Mouse (Mus musculus) kidney, embryonic 16.5 days (tissue): Measurements from ENCODE around the gene Pbx4. TPM values are rescaled to one million over a fixed set of nuclear protein-coding genes. Genes with fewer than 3 reads are reported as not detected.

Experiments used
- ATAC-seq: fragments of 200-750 bp; cut with Nextera tagmentation; 2 replicates; pipeline ENCODE4 v1.8.0; 2017; ENCODE audit warnings: moderate TSS enrichment; ENCODE audit not compliant: low FRiP score, low TSS enrichment
- H3K27ac ChIP-seq: fragments of 300-500 bp; sonication (generic); 2 replicates; pipeline ENCODE4 v1.5.1; 2014; ENCODE audit warnings: low read length
- H3K27me3 ChIP-seq: fragments of 300-500 bp; sonication (generic); 2 replicates; pipeline ENCODE4 v1.6.1; 2014; ENCODE audit warnings: low read length, control low read depth, mixed read lengths; ENCODE audit not compliant: insufficient read depth
- H3K36me3 ChIP-seq: fragments of 300-500 bp; sonication (generic); 2 replicates; pipeline ENCODE4 v1.6.1; 2014; ENCODE audit warnings: low read length, control low read depth, mixed read lengths; ENCODE audit not compliant: insufficient read depth
- H3K4me1 ChIP-seq: fragments of 300-500 bp; sonication (generic); 2 replicates; pipeline ENCODE4 v1.6.1; 2014; ENCODE audit warnings: low read length, control low read depth, mixed read lengths; ENCODE audit not compliant: insufficient read depth
- H3K4me2 ChIP-seq: fragments of 300-500 bp; sonication (generic); replicated peaks from 2 replicates; pipeline ENCODE4 v1.6.1; 2014; ENCODE audit warnings: low read depth, low read length
- H3K4me3 ChIP-seq: fragments of 300-500 bp; sonication (generic); 2 replicates; pipeline ENCODE4 v1.5.1; 2014; ENCODE audit warnings: mild to moderate bottlenecking, low read length
- H3K9ac ChIP-seq: fragments of 300-500 bp; sonication (generic); replicated peaks from 2 replicates; pipeline ENCODE4 v1.6.1; 2014; ENCODE audit warnings: low read length
- H3K9me3 ChIP-seq: fragments of 300-500 bp; sonication (generic); 2 replicates; pipeline ENCODE4 v1.6.1; 2016; ENCODE audit warnings: low read length, control low read depth
- WGBS: fragments of 180-500 bp; shearing (Covaris S2); extraction: QIAGEN DNeasy Blood & Tissue Kit; methylation state at CpG from one replicate; pipeline ENCODE4 v1.1.7; 2014; 5-methylcytosine and 5-hydroxymethylcytosine counted together
- polyA plus RNA-seq: library from polyadenylated mRNA; unstranded; fragments of >200 nt; fragmentation: Nextera tagmentation; extraction: Ambion mirVana; gene quantifications from 2 replicates; pipeline ENCODE4 v1.2.1, GENCODE M21; 2015

The Pbx4 gene
- polyA plus RNA-seq, 1 experiment from 2014 or later = 9.3 TPM

- no peak overlapping the region for H3K4me2 ChIP-seq
- peaks cover 10% of the 10 kb centered on the region for H3K4me1 ChIP-seq
- H3K4me3 ChIP-seq = no peak overlapping the region
- no peak overlapping the region for H3K27ac ChIP-seq
- ATAC-seq = no peak
- WGBS = 62% methylated on average over 5 of the region's 5 CpGs
- no peaks in the 10 kb centered on the region for H3K9me3 ChIP-seq
- no peak overlapping the region for H3K9ac ChIP-seq
- no peaks in the 10 kb centered on the region for H3K27me3 ChIP-seq
- peaks cover 65% of the 10 kb centered on the region for H3K36me3 ChIP-seq
These were observed 83.5 kb downstream of the Pbx4 start for GRCm38 (mm10) chr8:69915748-69916147.

- Histone ChIP-seq H3K4me3 (no peak overlapping the region), H3K36me3 (peaks cover 37% of the 10 kb centered on the region), H3K9me3 (no peaks in the 10 kb centered on the region), H3K27me3 (no peaks in the 10 kb centered on the region), H3K4me2 (no peak overlapping the region), H3K27ac (no peak overlapping the region), H3K4me1 (peaks cover 18% of the 10 kb centered on the region), H3K9ac (no peak overlapping the region)
- no peak for ATAC-seq
These were observed 86.2 kb downstream of the Pbx4 start for GRCm38 (mm10) chr8:69918506-69918905.

- Histone ChIP-seq H3K36me3 (peaks cover 34% of the 10 kb centered on the region), H3K4me2 (no peak overlapping the region), H3K27me3 (no peaks in the 10 kb centered on the region), H3K4me1 (peaks cover 18% of the 10 kb centered on the region), H3K4me3 (no peak overlapping the region), H3K9me3 (no peaks in the 10 kb centered on the region), H3K9ac (no peak overlapping the region), H3K27ac (no peak overlapping the region; the same call in 1 of the 2 replicates)
- WGBS = 45% methylated on average over 1 of the region's 1 CpGs
- ATAC-seq = peak; percentile 49; the same call in 1 of the 2 replicates
These were observed 86.7 kb downstream of the Pbx4 start for GRCm38 (mm10) chr8:69919010-69919409.

- ATAC-seq = peak; percentile 42; the same call in 1 of the 2 replicates
- H3K27ac ChIP-seq = peak overlapping the region; percentile 80
- WGBS = 30% methylated on average over 11 of the region's 11 CpGs
These were observed 87.8 kb downstream of the Pbx4 start for GRCm38 (mm10) chr8:69919876-69920662.

DNA sequence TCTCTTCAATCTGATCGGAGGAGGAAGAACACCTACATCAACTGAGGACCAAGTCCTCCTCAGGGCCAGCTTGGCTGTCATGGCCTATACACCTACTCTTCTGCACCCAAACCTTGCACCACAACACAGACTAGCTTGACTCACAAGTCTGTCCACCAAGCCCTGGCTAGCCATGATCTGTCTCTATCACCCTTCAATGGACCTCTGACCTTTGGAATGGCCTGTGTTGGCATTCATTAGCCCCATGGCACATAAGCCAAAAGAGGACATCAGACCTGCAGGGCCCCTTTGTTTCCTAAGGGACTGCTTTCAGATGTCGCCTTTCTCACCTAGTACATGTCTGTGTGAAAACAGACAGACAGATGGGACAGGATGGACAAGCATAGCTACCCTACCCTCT is 88.8 kb downstream of the Pbx4 start:
- no peak overlapping the region for H3K4me3 ChIP-seq
- peak overlapping the region; percentile 40 for H3K9ac ChIP-seq
- H3K27me3 ChIP-seq = no peaks in the 10 kb centered on the region
- no peak for ATAC-seq
- H3K4me1 ChIP-seq = peaks cover 18% of the 10 kb centered on the region
- H3K9me3 ChIP-seq = no peaks in the 10 kb centered on the region
- peaks cover 17% of the 10 kb centered on the region for H3K36me3 ChIP-seq
- H3K4me2 ChIP-seq = no peak overlapping the region
- peak overlapping the region; percentile 80 for H3K27ac ChIP-seq
- WGBS = 88% methylated on average over 2 of the region's 2 CpGs

More at GRCm38 (mm10) chr8:69919876-69920662, 87.8 kb downstream of the Pbx4 start:
- H3K36me3 ChIP-seq = peaks cover 23% of the 10 kb centered on the region
- no peaks in the 10 kb centered on the region for H3K9me3 ChIP-seq
- peak overlapping the region; percentile 17; the same call in 1 of the 2 replicates for H3K4me2 ChIP-seq
- no peak overlapping the region for H3K4me3 ChIP-seq
- H3K9ac ChIP-seq = peak overlapping the region; percentile 40; the same call in 1 of the 2 replicates
- H3K4me1 ChIP-seq = peaks cover 18% of the 10 kb centered on the region
- H3K27me3 ChIP-seq = no peaks in the 10 kb centered on the region

Other genes with a start within 250 kb of the Pbx4 start
- gene Zfp868, start 206.9 kb upstream of the Pbx4 start, polyA plus RNA-seq = 26.6 and 30.2 TPM in 2 replicates
- 2.2 and 2.3 TPM in 2 replicates for gene Zfp964, start 178.0 kb upstream of the Pbx4 start, polyA plus RNA-seq
- 32.9 and 35.5 TPM in 2 replicates for gene Zfp869, start 121.8 kb upstream of the Pbx4 start, polyA plus RNA-seq
- 6.8 and 8.4 TPM in 2 replicates for gene Zfp963, start 82.5 kb upstream of the Pbx4 start, polyA plus RNA-seq
- gene Gm20422, start 57.6 kb upstream of the Pbx4 start, polyA plus RNA-seq = 0.68 and 0.82 TPM in 2 replicates
- gene Atp13a1, start 41.3 kb upstream of the Pbx4 start, polyA plus RNA-seq = 61.4 and 62.3 TPM in 2 replicates
- 30.1 and 32.8 TPM in 2 replicates for gene Zfp866, start 41.3 kb upstream of the Pbx4 start, polyA plus RNA-seq
- gene Gmip, start 23.8 kb upstream of the Pbx4 start, polyA plus RNA-seq = 10.1 and 11.3 TPM in 2 replicates
- gene Lpar2, start 10.1 kb upstream of the Pbx4 start, polyA plus RNA-seq = 0.86 and 0.96 TPM in 2 replicates
- 0.94 and 0.99 TPM in 2 replicates for gene Cilp2, start 55.2 kb downstream of the Pbx4 start, polyA plus RNA-seq
- gene Tssk6, start 69.7 kb downstream of the Pbx4 start, polyA plus RNA-seq = 3.8 and 3.9 TPM in 2 replicates
- gene Ndufa13, start 70.1 kb downstream of the Pbx4 start, polyA plus RNA-seq = 197 and 199 TPM in 2 replicates
- 3.1 and 5.0 TPM in 2 replicates for gene Yjefn3, start 70.2 kb downstream of the Pbx4 start, polyA plus RNA-seq
- 40.6 and 43.3 TPM in 2 replicates for gene Gatad2a, start 163.9 kb downstream of the Pbx4 start, polyA plus RNA-seq
- gene Mau2, start 210.2 kb downstream of the Pbx4 start, polyA plus RNA-seq = 54.3 and 62.4 TPM in 2 replicates
- 50.7 and 51.6 TPM in 2 replicates for gene Sugp1, start 210.3 kb downstream of the Pbx4 start, polyA plus RNA-seq
- gene Tm6sf2, start 240.4 kb downstream of the Pbx4 start, polyA plus RNA-seq = 0.94 and 1.3 TPM in 2 replicates